Mouse (Mus musculus): ENCODE results near the gene Tsen54. TPM values are rescaled to one million over a fixed set of nuclear protein-coding genes. Genes with fewer than 3 reads are reported as not detected.

Tsen54 gene
- polyA plus RNA-seq (2015; fragmentation: Nextera tagmentation; extraction: Ambion mirVana), result 22.3 and 23.6 TPM in 2 replicates

GRCm38 (mm10) chr11:115814605-115815450 is at the start of gene Tsen54:
Gene Tsen54, plus strand, starts transcription at chr11:115814724.
- Histone ChIP-seq H3K36me3 (peaks cover 14% of the 10 kb centered on the region), H3K27me3 (no peaks in the 10 kb centered on the region), H3K9me3 (no peaks in the 10 kb centered on the region), H3K4me2 (peak within 1 kb of the TSS; percentile 85), H3K4me3 (peak within 1 kb of the TSS; percentile 59), H3K9ac (peak within 1 kb of the TSS; percentile 57), H3K27ac (replicated peaks) (peak within 1 kb of the TSS; percentile 61), H3K4me1 (replicated peaks) (peaks cover 54% of the 10 kb centered on the region)
- WGBS, result under 1% methylated on average over 75 of the region's 84 CpGs
- ATAC-seq (ENCODE audit: low FRiP score, low read depth), result peak; percentile 48

- 0% methylated on average over 32 of the region's 32 CpGs for WGBS
- H3K9me3 ChIP-seq, result no peaks in the 10 kb centered on the region
- peak within 1 kb of the TSS; percentile 94 for H3K27ac ChIP-seq (replicated peaks)
- H3K36me3 ChIP-seq, result no peaks in the 10 kb centered on the region
- H3K27me3 ChIP-seq, result no peaks in the 10 kb centered on the region
- H3K4me3 ChIP-seq, result peak within 1 kb of the TSS; percentile 90
- peak; percentile 99 for ATAC-seq (ENCODE audit: low FRiP score, low read depth)
- H3K4me1 ChIP-seq (replicated peaks), result peaks cover 36% of the 10 kb centered on the region
- peak within 1 kb of the TSS; percentile 87 for H3K4me2 ChIP-seq
- H3K9ac ChIP-seq, result peak within 1 kb of the TSS; percentile 80
Measured at GRCm38 (mm10) chr11:115765103-115765606, 49.4 kb upstream of the Tsen54 start, which contains the start of gene Tmem94. Gene Tmem94, plus strand, starts transcription at chr11:115765433.

- H3K4me1 ChIP-seq (replicated peaks), result peaks cover 36% of the 10 kb centered on the region
- no peaks in the 10 kb centered on the region for H3K36me3 ChIP-seq
- WGBS, result under 1% methylated on average over 34 of the region's 34 CpGs
- H3K9me3 ChIP-seq, result no peaks in the 10 kb centered on the region
- ATAC-seq (ENCODE audit: low FRiP score, low read depth), result peak; percentile 86
- no peaks in the 10 kb centered on the region for H3K27me3 ChIP-seq
- H3K27ac ChIP-seq (replicated peaks), result peak overlapping the region; percentile 94
- H3K4me2 ChIP-seq, result peak overlapping the region; percentile 87
- H3K4me3 ChIP-seq, result peak overlapping the region; percentile 90
- peak overlapping the region; percentile 80 for H3K9ac ChIP-seq
Measured at GRCm38 (mm10) chr11:115765607-115766141, 48.9 kb upstream of the Tsen54 start.

GRCm38 (mm10) chr11:115766356-115766943 is 48.1 kb upstream of the Tsen54 start:
- peak overlapping the region; percentile 94 for H3K27ac ChIP-seq (replicated peaks)
- H3K4me3 ChIP-seq, result peak overlapping the region; percentile 90
- peaks cover 36% of the 10 kb centered on the region for H3K4me1 ChIP-seq (replicated peaks)
- peak overlapping the region; percentile 80 for H3K9ac ChIP-seq
- peak overlapping the region; percentile 87 for H3K4me2 ChIP-seq
- 30% methylated on average over 13 of the region's 13 CpGs for WGBS
- no peak for ATAC-seq (ENCODE audit: low FRiP score, low read depth)
- no peaks in the 10 kb centered on the region for H3K36me3 ChIP-seq
- no peaks in the 10 kb centered on the region for H3K27me3 ChIP-seq
- H3K9me3 ChIP-seq, result no peaks in the 10 kb centered on the region

- no peaks in the 10 kb centered on the region for H3K27me3 ChIP-seq
- H3K4me1 ChIP-seq (replicated peaks), result peaks cover 36% of the 10 kb centered on the region
- no peaks in the 10 kb centered on the region for H3K36me3 ChIP-seq
- no peak for ATAC-seq (ENCODE audit: low FRiP score, low read depth)
- H3K4me2 ChIP-seq, result peak overlapping the region; percentile 87
- no peak overlapping the region for H3K27ac ChIP-seq (replicated peaks)
- no peak overlapping the region for H3K4me3 ChIP-seq
- WGBS, result 86% methylated on average over 8 of the region's 8 CpGs
- no peak overlapping the region for H3K9ac ChIP-seq
- no peaks in the 10 kb centered on the region for H3K9me3 ChIP-seq
Measured at GRCm38 (mm10) chr11:115766981-115767380, 47.5 kb upstream of the Tsen54 start.

- 77% methylated on average over 3 of the region's 3 CpGs for WGBS
- no peaks in the 10 kb centered on the region for H3K9me3 ChIP-seq
- no peaks in the 10 kb centered on the region for H3K36me3 ChIP-seq
- H3K9ac ChIP-seq, result no peak overlapping the region
- H3K27me3 ChIP-seq, result no peaks in the 10 kb centered on the region
- H3K4me3 ChIP-seq, result no peak overlapping the region
- H3K27ac ChIP-seq (replicated peaks), result 0 out of 2 replicates have a peak overlapping the region, but pooled peaks have one; percentile 30
- no peak for ATAC-seq (ENCODE audit: low FRiP score, low read depth)
- peaks cover 36% of the 10 kb centered on the region for H3K4me1 ChIP-seq (replicated peaks)
- no peak overlapping the region for H3K4me2 ChIP-seq
Measured at GRCm38 (mm10) chr11:115768896-115769295, 45.6 kb upstream of the Tsen54 start.

- H3K27me3 ChIP-seq, result no peaks in the 10 kb centered on the region
- H3K4me3 ChIP-seq, result no peak overlapping the region
- ATAC-seq (ENCODE audit: low FRiP score, low read depth), result no peak
- H3K9ac ChIP-seq, result no peak overlapping the region
- H3K4me1 ChIP-seq (replicated peaks), result peaks cover 36% of the 10 kb centered on the region
- no peak overlapping the region for H3K27ac ChIP-seq (replicated peaks)
- no peaks in the 10 kb centered on the region for H3K9me3 ChIP-seq
- no peaks in the 10 kb centered on the region for H3K36me3 ChIP-seq
- WGBS, result 81% methylated on average over 4 of the region's 4 CpGs
- H3K4me2 ChIP-seq, result no peak overlapping the region
Measured at GRCm38 (mm10) chr11:115774653-115775052, 39.9 kb upstream of the Tsen54 start.

- peaks cover 44% of the 10 kb centered on the region for H3K4me1 ChIP-seq (replicated peaks)
- H3K36me3 ChIP-seq, result no peaks in the 10 kb centered on the region
- no peak overlapping the region for H3K4me3 ChIP-seq
- no peaks in the 10 kb centered on the region for H3K9me3 ChIP-seq
- H3K27me3 ChIP-seq, result no peaks in the 10 kb centered on the region
- ATAC-seq (ENCODE audit: low FRiP score, low read depth), result no peak
- H3K4me2 ChIP-seq, result peak overlapping the region; percentile 20
- H3K9ac ChIP-seq, result no peak overlapping the region
- H3K27ac ChIP-seq (replicated peaks), result 0 out of 2 replicates have a peak overlapping the region, but pooled peaks have one; percentile 39
- 33% methylated on average over 18 of the region's 18 CpGs for WGBS
Measured at GRCm38 (mm10) chr11:115775821-115776665, 38.5 kb upstream of the Tsen54 start.

- H3K9me3 ChIP-seq, result no peaks in the 10 kb centered on the region
Measured at GRCm38 (mm10) chr11:115776954-115777353, 37.6 kb upstream of the Tsen54 start.

GRCm38 (mm10) chr11:115777487-115778335 is 36.8 kb upstream of the Tsen54 start:
- Histone ChIP-seq H3K36me3 (no peaks in the 10 kb centered on the region), H3K27ac (replicated peaks) (no peak overlapping the region), H3K4me1 (replicated peaks) (peaks cover 53% of the 10 kb centered on the region), H3K9ac (no peak overlapping the region), H3K27me3 (no peaks in the 10 kb centered on the region), H3K4me2 (no peak overlapping the region), H3K4me3 (no peak overlapping the region), H3K9me3 (no peaks in the 10 kb centered on the region)
- 82% methylated on average over 17 of the region's 17 CpGs for WGBS
- no peak for ATAC-seq (ENCODE audit: low FRiP score, low read depth)

More at GRCm38 (mm10) chr11:115776954-115777353, 37.6 kb upstream of the Tsen54 start:
- no peak overlapping the region for H3K4me2 ChIP-seq
- no peak for ATAC-seq (ENCODE audit: low FRiP score, low read depth)
- H3K4me3 ChIP-seq, result no peak overlapping the region
- no peaks in the 10 kb centered on the region for H3K36me3 ChIP-seq
- peaks cover 53% of the 10 kb centered on the region for H3K4me1 ChIP-seq (replicated peaks)
- WGBS, result 51% methylated on average over 9 of the region's 9 CpGs
- no peaks in the 10 kb centered on the region for H3K27me3 ChIP-seq
- no peak overlapping the region for H3K27ac ChIP-seq (replicated peaks)
- no peak overlapping the region for H3K9ac ChIP-seq

All from hindbrain, embryonic 15.5 days (tissue).